10 mouse cellular contexts compared by ENCODE assay signal in genomic region chr6:5104238-5104637, GRCm38 (mm10).
"Had no signal": no experiment of that assay in that cellular context is flagged by ENCODE, and none has a peak within 500 bp of the region (broad histone marks: within the 10 kb centered on the region; RNA-seq: fewer than 3 reads in every experiment).

No protein-coding gene starts in this region.

- H3K4me3 ChIP-seq: midbrain, embryonic 15.5 days; neural tube, embryonic 13.5 days had no signal

- H3K4me2 ChIP-seq: midbrain, embryonic 11.5 days; midbrain, embryonic 15.5 days; neural tube, embryonic 13.5 days had no signal

- DNase-seq: kidney, adult 8-10 months; lung, adult 2 months; lung, postnatal 36 days; right cerebral cortex, adult 18-20 months; right cerebral cortex, postnatal 25 days had no signal

- H3K36me3 ChIP-seq: midbrain, embryonic 15.5 days; neural tube, embryonic 13.5 days had no signal

- H3K27me3 ChIP-seq: megakaryocyte, embryonic 14.5 days; midbrain, embryonic 15.5 days; neural tube, embryonic 13.5 days had no signal

- H3K27ac ChIP-seq: liver, embryonic 14.5 days; midbrain, embryonic 15.5 days; neural tube, embryonic 13.5 days had no signal

- H3K9me3 ChIP-seq: megakaryocyte, embryonic 14.5 days; midbrain, embryonic 15.5 days; neural tube, embryonic 13.5 days had no signal

- H3K9ac ChIP-seq: liver, embryonic 14.5 days; midbrain, embryonic 15.5 days; neural tube, embryonic 13.5 days had no signal

- ATAC-seq: midbrain, embryonic 15.5 days had no signal

- H3K4me1 ChIP-seq: midbrain, embryonic 15.5 days had no signal
